Mouse (Mus musculus): Measurements from ENCODE around the gene Rnf39. TPM values are rescaled to one million over a fixed set of nuclear protein-coding genes. Genes with fewer than 3 reads are reported as not detected.

The Rnf39 gene
- total and polyA plus RNA-seq, 2 experiments from 2014 or later, result 2.5 to 4.2 TPM

DNA sequence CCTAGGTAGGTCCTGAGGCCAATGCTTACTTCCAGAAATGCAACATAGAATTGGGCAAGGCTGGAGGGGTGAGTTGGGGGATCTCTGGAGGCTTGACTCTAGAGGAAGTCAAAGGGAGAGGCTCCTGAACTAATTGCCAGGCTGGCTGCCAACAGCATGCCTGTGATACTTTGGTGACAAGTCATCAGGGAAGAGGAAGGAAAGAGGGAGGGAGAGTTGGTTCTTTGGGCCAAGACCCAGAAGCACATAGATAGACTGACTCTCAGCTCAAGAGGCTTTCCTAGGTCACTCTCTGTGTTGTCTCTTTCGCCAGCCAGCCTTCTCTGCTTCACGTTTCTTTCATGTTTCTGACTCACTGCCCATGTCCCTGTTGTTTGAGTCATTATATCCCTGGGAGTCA lies 10.9 kb upstream of the Rnf39 start:
- H3K4me2 ChIP-seq (ENCODE audit: low read depth, low read length), result no peak overlapping the region
- H3K9me3 ChIP-seq (ENCODE audit: low read length), result no peaks in the 10 kb centered on the region
- no peak overlapping the region for H3K27ac ChIP-seq
- no peaks in the 10 kb centered on the region for H3K27me3 ChIP-seq (ENCODE audit: insufficient read depth, low read length)
- DNase-seq (ENCODE audit: low spot score), result no peak
- ATAC-seq, result no peak
- no peaks in the 10 kb centered on the region for H3K36me3 ChIP-seq (ENCODE audit: insufficient read depth, low read length)
- H3K9ac ChIP-seq (replicated peaks; ENCODE audit: low read length), result no peak overlapping the region
- no peak overlapping the region for H3K4me3 ChIP-seq (ENCODE audit: low read length)
- TF ChIP-seq CTCF (IDR thresholded peaks at IDR 0.05; ENCODE audit: low read depth), result no peak
- no peaks in the 10 kb centered on the region for H3K4me1 ChIP-seq (ENCODE audit: insufficient read depth, low read length)
- WGBS, result 67% methylated on average over 2 of the region's 2 CpGs

DNA sequence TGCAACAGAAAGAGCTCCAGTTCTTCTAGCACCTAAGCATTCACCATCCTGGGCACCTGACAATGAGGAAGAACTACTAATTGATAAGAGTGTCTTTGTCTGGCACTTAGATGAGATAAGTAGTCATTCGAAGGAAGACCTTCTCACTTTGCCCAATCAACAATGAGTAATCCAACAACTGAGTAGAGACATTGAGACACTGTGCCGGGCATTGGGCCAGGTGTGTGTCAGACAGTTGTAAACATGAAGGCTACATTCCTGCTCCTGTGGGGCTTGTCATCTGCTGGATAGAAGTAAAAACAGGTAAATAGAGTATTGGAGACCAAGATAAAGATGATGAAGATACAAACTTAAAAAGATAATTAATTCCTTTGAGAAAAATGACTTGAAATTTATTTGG lies 4.7 kb upstream of the Rnf39 start:
- Histone ChIP-seq H3K36me3 (ENCODE audit: insufficient read depth, low read length) (no peaks in the 10 kb centered on the region), H3K9ac (replicated peaks; ENCODE audit: low read length) (no peak overlapping the region), H3K9me3 (ENCODE audit: low read length) (no peaks in the 10 kb centered on the region), H3K4me2 (ENCODE audit: low read depth, low read length) (no peak overlapping the region), H3K4me3 (ENCODE audit: low read length) (no peak overlapping the region), H3K27ac (no peak overlapping the region), H3K4me1 (ENCODE audit: insufficient read depth, low read length) (peaks cover 6% of the 10 kb centered on the region; the same call in 1 of the 2 replicates), H3K27me3 (ENCODE audit: insufficient read depth, low read length) (peaks cover 6% of the 10 kb centered on the region; the same call in 1 of the 2 replicates)
- DNase-seq (ENCODE audit: low spot score) (no peak), ATAC-seq (no peak)
- WGBS, result 90% methylated on average over 2 of the region's 2 CpGs
- no peak for TF ChIP-seq CTCF (IDR thresholded peaks at IDR 0.05; ENCODE audit: low read depth)

DNA sequence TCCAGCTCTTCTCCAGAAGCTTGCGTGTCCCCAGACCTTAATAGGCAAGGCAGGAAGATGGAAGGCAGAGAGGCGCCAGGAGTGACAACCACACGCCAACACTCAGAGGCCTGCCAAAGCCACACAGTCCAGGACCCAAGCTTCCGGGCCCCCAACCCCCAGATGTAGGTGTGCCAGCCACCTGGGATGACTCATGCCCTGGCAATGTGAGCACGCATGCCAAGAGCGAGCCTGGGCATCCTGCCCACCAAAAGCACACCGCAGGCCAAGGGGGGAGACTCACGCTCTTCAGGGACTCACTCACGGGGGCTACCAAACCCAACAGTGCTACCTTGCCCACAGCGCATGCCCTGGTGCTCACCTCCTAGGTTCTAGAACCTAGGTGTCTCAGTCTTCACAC lies 327 bp upstream of the Rnf39 start:
- DNase-seq (ENCODE audit: low spot score) (no peak), ATAC-seq (no peak)
- Histone ChIP-seq H3K9ac (replicated peaks; ENCODE audit: low read length) (no peak overlapping the region), H3K27ac (no peak overlapping the region), H3K4me1 (ENCODE audit: insufficient read depth, low read length) (peaks cover 17% of the 10 kb centered on the region), H3K4me2 (ENCODE audit: low read depth, low read length) (peak overlapping the region; percentile 67), H3K9me3 (ENCODE audit: low read length) (no peaks in the 10 kb centered on the region), H3K4me3 (ENCODE audit: low read length) (peak overlapping the region; percentile 39), H3K27me3 (ENCODE audit: insufficient read depth, low read length) (peaks cover 6% of the 10 kb centered on the region; the same call in 1 of the 2 replicates), H3K36me3 (ENCODE audit: insufficient read depth, low read length) (no peaks in the 10 kb centered on the region)
- WGBS, result 45% methylated on average over 10 of the region's 10 CpGs
- TF ChIP-seq CTCF (IDR thresholded peaks at IDR 0.05; ENCODE audit: low read depth), result no peak

DNA sequence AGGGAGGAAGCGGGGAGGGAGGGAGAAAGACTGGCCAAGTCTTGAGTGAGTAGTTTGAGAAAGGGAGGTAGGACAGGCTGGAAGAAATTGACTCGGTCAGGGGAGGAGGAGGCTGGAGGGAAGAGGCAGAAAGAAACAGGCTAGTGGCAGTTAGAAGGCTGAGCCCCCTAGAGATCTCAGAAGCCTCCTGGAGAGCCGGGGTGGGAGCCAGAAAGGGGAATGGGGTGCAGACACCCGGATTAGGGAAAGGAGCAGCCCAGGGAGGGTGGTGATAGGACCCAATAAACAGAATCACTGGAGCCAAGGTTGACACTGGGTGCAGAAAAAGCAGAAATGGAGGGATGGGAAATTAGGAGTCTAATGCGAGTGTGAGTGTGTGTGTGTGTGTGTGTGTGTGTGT lies 973 bp downstream of the Rnf39 start:
- no peaks in the 10 kb centered on the region for H3K36me3 ChIP-seq (ENCODE audit: insufficient read depth, low read length)
- H3K4me1 ChIP-seq (ENCODE audit: insufficient read depth, low read length), result peaks cover 19% of the 10 kb centered on the region
- no peak overlapping the region; the same call in 1 of the 2 replicates for H3K9ac ChIP-seq (replicated peaks; ENCODE audit: low read length)
- no peak for ATAC-seq
- DNase-seq (ENCODE audit: low spot score), result no peak
- H3K4me3 ChIP-seq (ENCODE audit: low read length), result peak overlapping the region; percentile 39
- TF ChIP-seq CTCF (IDR thresholded peaks at IDR 0.05; ENCODE audit: low read depth), result no peak
- no peak overlapping the region for H3K27ac ChIP-seq
- peak overlapping the region; percentile 67 for H3K4me2 ChIP-seq (ENCODE audit: low read depth, low read length)
- H3K27me3 ChIP-seq (ENCODE audit: insufficient read depth, low read length), result peaks cover 6% of the 10 kb centered on the region; the same call in 1 of the 2 replicates
- 31% methylated on average over 5 of the region's 5 CpGs for WGBS
- H3K9me3 ChIP-seq (ENCODE audit: low read length), result no peaks in the 10 kb centered on the region

DNA sequence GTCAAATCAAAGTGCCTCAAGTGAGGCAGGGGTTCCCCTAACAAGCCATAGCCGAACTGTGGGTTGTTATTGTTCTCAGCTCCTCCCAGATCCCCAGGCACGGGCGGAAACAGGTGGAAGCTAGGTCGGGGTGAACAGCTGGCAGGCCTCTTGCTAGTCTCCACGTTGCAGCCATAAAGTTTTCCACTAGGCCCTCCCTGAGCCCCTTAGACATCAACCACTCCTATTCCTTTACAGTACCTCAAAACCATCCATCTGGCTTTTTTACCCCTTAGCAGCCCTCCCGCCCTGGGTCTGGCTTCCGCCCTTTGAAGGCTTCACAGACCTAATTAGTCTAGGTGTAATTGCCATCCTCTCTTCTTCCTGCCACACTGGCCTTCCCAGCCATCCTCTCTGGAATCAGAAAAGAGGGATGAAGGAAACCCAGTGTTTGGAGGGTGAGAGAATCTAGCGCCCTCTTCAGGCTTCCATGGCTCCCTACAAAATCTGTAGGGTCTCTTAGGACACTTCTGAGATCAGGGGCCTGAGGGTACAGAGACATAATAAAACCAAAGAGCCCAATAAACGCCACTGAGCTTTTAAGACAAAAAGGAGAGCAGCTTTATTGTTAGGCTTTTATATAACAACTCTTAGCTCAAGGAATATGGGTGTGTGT lies 1.5 kb downstream of the Rnf39 start:
- TF ChIP-seq CTCF (IDR thresholded peaks at IDR 0.05; ENCODE audit: low read depth), result peak; percentile 38
- peaks cover 5% of the 10 kb centered on the region for H3K36me3 ChIP-seq (ENCODE audit: insufficient read depth, low read length)
- no peak overlapping the region for H3K4me3 ChIP-seq (ENCODE audit: low read length)
- H3K27me3 ChIP-seq (ENCODE audit: insufficient read depth, low read length), result peaks cover 6% of the 10 kb centered on the region; the same call in 1 of the 2 replicates
- 35% methylated on average over 9 of the region's 9 CpGs for WGBS
- H3K9me3 ChIP-seq (ENCODE audit: low read length), result no peaks in the 10 kb centered on the region
- no peak overlapping the region for H3K27ac ChIP-seq
- H3K9ac ChIP-seq (replicated peaks; ENCODE audit: low read length), result no peak overlapping the region
- DNase-seq (ENCODE audit: low spot score), result peak; percentile 23
- H3K4me2 ChIP-seq (ENCODE audit: low read depth, low read length), result no peak overlapping the region
- ATAC-seq, result no peak
- peaks cover 19% of the 10 kb centered on the region for H3K4me1 ChIP-seq (ENCODE audit: insufficient read depth, low read length)

DNA sequence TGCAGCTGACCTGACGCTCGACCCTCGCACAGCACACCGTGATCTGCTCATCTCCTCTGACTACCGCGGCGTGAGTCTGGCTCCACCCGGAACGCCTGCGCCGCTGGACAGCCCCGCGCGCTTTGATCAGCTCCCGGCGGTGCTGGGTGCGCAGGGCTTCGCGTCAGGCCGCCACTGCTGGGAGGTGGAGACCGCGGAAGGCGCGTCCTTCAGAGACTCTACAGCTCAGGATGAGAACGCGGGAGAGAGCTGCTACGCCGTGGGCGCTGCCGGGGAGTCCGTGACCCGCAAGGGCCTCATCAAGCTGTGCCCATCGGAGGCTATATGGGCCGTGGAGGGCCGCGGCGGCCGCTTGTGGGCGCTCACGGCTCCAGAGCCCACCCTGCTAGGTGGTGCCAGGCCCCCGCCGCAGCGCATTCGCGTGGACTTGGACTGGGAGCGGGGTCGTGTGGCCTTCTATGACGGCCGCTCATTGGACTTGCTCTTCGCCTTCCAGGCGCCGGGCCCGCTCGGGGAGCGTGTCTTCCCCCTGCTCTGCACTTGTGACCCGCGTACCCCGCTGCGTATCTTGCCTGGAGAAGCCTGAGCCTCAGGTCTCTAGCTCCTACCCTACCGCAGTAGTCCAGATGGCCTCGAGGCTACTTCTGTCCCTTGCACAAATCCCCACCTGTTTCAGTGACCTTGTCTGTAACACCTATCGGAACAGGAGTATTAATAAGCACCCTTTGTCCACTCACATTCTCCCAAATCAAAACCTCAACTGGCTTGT lies 4.5 kb downstream of the Rnf39 start:
- WGBS, result 1% methylated on average over 62 of the region's 62 CpGs
- Histone ChIP-seq H3K4me2 (ENCODE audit: low read depth, low read length) (peak overlapping the region; percentile 92), H3K4me3 (ENCODE audit: low read length) (peak overlapping the region; percentile 44), H3K4me1 (ENCODE audit: insufficient read depth, low read length) (peaks cover 19% of the 10 kb centered on the region), H3K27me3 (ENCODE audit: insufficient read depth, low read length) (peaks cover 6% of the 10 kb centered on the region; the same call in 1 of the 2 replicates), H3K9me3 (ENCODE audit: low read length) (no peaks in the 10 kb centered on the region), H3K27ac (peak overlapping the region; percentile 78), H3K36me3 (ENCODE audit: insufficient read depth, low read length) (peaks cover 5% of the 10 kb centered on the region), H3K9ac (replicated peaks; ENCODE audit: low read length) (peak overlapping the region; percentile 74)
- peak; percentile 79 for DNase-seq (ENCODE audit: low spot score)
- peak; percentile 65 for ATAC-seq
- TF ChIP-seq CTCF (IDR thresholded peaks at IDR 0.05; ENCODE audit: low read depth), result peak; percentile 50

Data from hindbrain, postnatal 0 days (tissue).